Mouse (Mus musculus) heart, postnatal 0 days (tissue): ENCODE data around the gene Rtn4rl2.

ENCODE experiments used
- CTCF ChIP-seq: IDR thresholded peaks from 2 replicates; pipeline ENCODE4 v1.5.1; 2016; ENCODE audit warnings: antibody characterized with exemption, control low read depth, low read depth
- EP300 ChIP-seq: IDR thresholded peaks from 2 replicates; pipeline ENCODE4 v1.6.1; 2016; ENCODE audit warnings: antibody characterized with exemption, low read depth

- TF ChIP-seq EP300 (no peak), CTCF (no peak)
Measured at GRCm38 (mm10) chr2:84841905-84842304, 44.6 kb downstream of the Rtn4rl2 start.
